ENCODE assay signal across 1 mouse cellular context in the genomic region with DNA sequence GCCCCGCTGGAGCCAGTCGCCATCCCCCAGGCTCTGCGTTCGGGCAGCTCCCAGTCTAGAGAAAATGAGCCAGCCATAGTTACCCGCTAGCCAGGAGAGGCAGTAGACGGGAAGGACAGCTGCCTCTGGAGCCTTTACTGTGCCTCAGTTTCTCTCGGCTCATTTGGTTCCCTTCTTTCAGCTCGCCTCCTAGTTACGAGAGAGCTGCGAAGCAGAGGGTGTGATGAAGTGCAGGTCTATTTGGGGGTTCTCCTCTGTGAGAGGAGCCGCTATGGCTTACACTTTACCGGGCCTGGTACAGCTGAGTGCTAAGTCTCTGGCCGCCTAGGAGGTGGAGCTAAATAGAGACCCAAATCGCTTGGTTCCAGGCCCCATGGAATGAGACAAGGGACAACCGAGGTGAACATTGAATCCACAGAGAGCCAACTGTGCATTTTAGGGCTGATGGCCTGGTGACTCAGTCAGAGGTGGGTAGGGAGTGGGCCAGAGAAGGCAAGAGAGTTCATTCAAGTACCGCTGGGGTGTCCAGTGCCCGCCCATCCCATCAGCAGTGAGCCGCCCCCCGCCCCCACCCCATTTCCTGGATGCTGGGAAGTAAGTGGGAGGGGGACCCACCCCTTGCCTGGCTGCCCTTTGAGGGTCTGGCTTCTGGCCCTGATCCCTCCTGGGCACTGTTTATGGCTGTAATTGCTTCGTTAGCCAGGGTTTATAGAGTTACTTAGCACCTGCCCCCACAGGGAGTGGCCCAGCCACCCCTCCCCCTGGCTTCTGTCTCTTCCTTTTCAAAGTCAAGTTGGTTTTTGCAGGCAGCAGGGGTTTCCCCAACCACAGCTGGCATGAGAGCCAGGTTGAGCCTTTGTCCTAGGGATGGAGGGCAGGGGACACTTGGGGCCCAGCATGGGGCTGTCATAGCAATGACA.
A peak's percentile ranks its signal among the peaks of the same experiment; 100 is the strongest.
TF ChIP-seq lines count a peak whose summit lies in the region.

No protein-coding gene starts in this region.

TF ChIP-seq in CH12.LX, 34 proteins besides CTCF, POLR2A, EP300 and RAD21 (continued from another document):
- TF ChIP-seq USF2 (conservative IDR thresholded peaks at IDR 0.05; ENCODE audit: low read depth, low read length): no peak
- TF ChIP-seq SIN3A (IDR thresholded peaks at IDR 0.05; ENCODE audit: low read length): peak; percentile 81
- peak; percentile 93 for TF ChIP-seq CHD2 (IDR thresholded peaks at IDR 0.05; ENCODE audit: low read length)
- peak; percentile 59; the same call in 1 of the 2 replicates for TF ChIP-seq POLR2AphosphoS2 (IDR thresholded peaks at IDR 0.05; ENCODE audit: low read depth, low read length)
- TF ChIP-seq ELF1 (IDR thresholded peaks at IDR 0.05; ENCODE audit: low read depth, low read length): 0 out of 2 replicates have a peak, but pooled peaks have one; percentile 39
- no peak; the same call in none of the 2 replicates for TF ChIP-seq ZMIZ1 (IDR thresholded peaks at IDR 0.05; ENCODE audit: low read depth, low read length)
- peak; percentile 77 for TF ChIP-seq IRF4 (IDR thresholded peaks at IDR 0.05; ENCODE audit: low read depth, low read length)
- no peak for TF ChIP-seq ZNF384 (IDR thresholded peaks at IDR 0.05; ENCODE audit: low read depth, low read length)
- TF ChIP-seq MAZ (IDR thresholded peaks at IDR 0.05; ENCODE audit: low read depth, low read length): peak; percentile 83
- TF ChIP-seq NELFE (IDR thresholded peaks at IDR 0.05; ENCODE audit: low read depth, low read length): peak; percentile 56
- TF ChIP-seq GABPA (IDR thresholded peaks at IDR 0.05; ENCODE audit: insufficient replicate concordance, low read depth, low read length): no peak
- TF ChIP-seq MYC (IDR thresholded peaks at IDR 0.05; ENCODE audit: low read depth, low read length): peak; percentile 46; the same call in 1 of the 2 replicates
- peak; percentile 96 for TF ChIP-seq TCF12 (IDR thresholded peaks at IDR 0.05; ENCODE audit: low read depth, low read length)
- peak; percentile 73 for TF ChIP-seq BHLHE40 (IDR thresholded peaks at IDR 0.05; ENCODE audit: low read depth, low read length)
- no peak for TF ChIP-seq JUND (conservative IDR thresholded peaks at IDR 0.05; ENCODE audit: low read depth, low read length)
